Mouse (Mus musculus): ENCODE data around the gene Tnnt3.

GRCm38 (mm10) chr7:142458676-142459298 lies 39.8 kb upstream of the Tnnt3 start:
- TF ChIP-seq CTCF (IDR thresholded peaks at IDR 0.05 in 2 of 3, conservative IDR thresholded peaks at IDR 0.05 in 1 of 3; ENCODE audit: control insufficient read depth in 1 of 3, insufficient read depth in 1 of 3, low read depth in 2 of 3, low read length in 3 of 3, poor library complexity in 1 of 3, severe bottlenecking in 1 of 3): no peak
- TF ChIP-seq MAX (IDR thresholded peaks at IDR 0.05; ENCODE audit: low read length): no peak
- TF ChIP-seq ZMIZ1 (IDR thresholded peaks at IDR 0.05; ENCODE audit: low read depth, low read length): no peak
- TF ChIP-seq TBP (IDR thresholded peaks at IDR 0.05; ENCODE audit: low read depth, low read length): no peak
- TF ChIP-seq HCFC1 (IDR thresholded peaks at IDR 0.05; ENCODE audit: low read depth, low read length): no peak
- TF ChIP-seq GABPA (IDR thresholded peaks at IDR 0.05; ENCODE audit: low read depth, low read length): no peak
- TF ChIP-seq E2F4 (IDR thresholded peaks at IDR 0.05; ENCODE audit: borderline replicate concordance, low read depth, low read length): no peak
- no peak for TF ChIP-seq MYB (IDR thresholded peaks at IDR 0.05; ENCODE audit: low read depth, low read length)
- TF ChIP-seq JUND (IDR thresholded peaks at IDR 0.05; ENCODE audit: low read depth, low read length): no peak
- TF ChIP-seq TAL1 (IDR thresholded peaks at IDR 0.05; ENCODE audit: low read length): no peak
- no peak for TF ChIP-seq POLR2A (IDR thresholded peaks at IDR 0.05; ENCODE audit: control insufficient read depth in 1 of 2, insufficient read depth in 1 of 2, low read depth in 1 of 2, low read length in 2 of 2, poor library complexity in 1 of 2)
